Mouse (Mus musculus): Measurements from ENCODE around the gene Gcm2. TPM values are rescaled to one million over a fixed set of nuclear protein-coding genes. Genes with fewer than 3 reads are reported as not detected.

Gene Gcm2
- polyA plus RNA-seq, 1 experiment from 2014 or later: not detected

DNA sequence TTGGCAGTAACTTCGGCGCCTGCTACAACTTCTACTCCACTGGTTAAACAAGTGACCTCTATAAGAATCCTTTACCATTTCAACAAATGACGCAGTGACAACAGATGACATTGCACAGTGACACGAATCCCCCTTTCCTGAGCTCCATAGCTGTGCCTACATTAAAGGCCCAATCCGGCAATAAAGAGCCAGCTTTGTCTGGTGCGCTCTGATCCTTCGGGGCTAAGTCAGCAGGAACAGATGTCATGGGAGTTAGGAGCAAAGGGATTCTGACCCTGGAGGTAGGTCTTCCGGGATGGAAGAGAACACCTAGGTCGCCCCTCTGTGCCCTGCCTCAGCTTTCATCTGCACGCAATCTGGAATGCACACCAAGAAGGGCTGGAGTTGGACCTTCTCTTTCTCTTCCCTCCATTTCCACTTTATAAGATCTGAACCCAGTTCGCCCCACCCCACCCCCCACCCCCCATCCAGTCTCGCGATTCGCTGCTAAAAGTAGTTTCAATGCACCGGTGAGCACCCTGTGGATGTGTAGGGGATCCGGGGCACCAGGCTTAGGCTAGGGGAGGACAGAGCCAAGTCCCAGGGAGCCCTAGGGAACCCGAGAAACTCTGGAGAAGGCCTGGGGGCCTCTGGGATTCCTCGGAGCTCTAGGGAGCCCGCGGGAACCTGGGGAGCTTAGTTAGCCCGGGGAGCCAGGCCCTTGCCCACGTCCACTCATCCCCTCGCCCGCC, 32.0 kb downstream of the Gcm2 start:
- Histone ChIP-seq H3K27ac (no peak overlapping the region), H3K9ac (peak overlapping the region; percentile 60), H3K9me3 (no peaks in the 10 kb centered on the region), H3K4me3 (peak overlapping the region; percentile 56), H3K27me3 (peaks cover 40% of the 10 kb centered on the region), H3K36me3 (no peaks in the 10 kb centered on the region), H3K4me2 (peak overlapping the region; percentile 81), H3K4me1 (no peaks in the 10 kb centered on the region)
- ATAC-seq (ENCODE audit: insufficient number of reproducible peaks, insufficient read depth, low FRiP score, low TSS enrichment, low read depth): peak; percentile 34; the same call in 1 of the 2 replicates
- 5% methylated on average over 24 of the region's 24 CpGs for WGBS

DNA sequence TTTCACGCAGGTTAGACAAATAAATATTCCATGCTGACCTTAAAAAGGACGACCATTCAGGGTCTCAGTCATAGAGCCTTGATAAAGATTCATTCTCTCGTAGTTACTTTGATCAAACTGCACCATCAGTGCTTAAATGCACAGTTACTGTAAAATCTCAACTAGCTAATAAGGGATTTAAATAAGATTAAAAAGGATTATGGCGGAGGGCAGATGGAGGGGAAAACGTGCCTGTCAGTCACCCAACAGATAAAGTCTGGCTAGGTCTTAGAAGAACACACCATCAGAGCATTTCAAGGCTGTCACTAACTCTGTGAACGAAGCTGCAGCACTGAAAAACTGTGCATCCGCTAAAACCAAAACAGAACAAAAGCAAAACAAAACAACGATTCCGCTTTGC, 32.9 kb downstream of the Gcm2 start:
- H3K4me2 ChIP-seq: 0 out of 2 replicates have a peak overlapping the region, but pooled peaks have one; percentile 81
- no peak overlapping the region for H3K27ac ChIP-seq
- H3K4me1 ChIP-seq: no peaks in the 10 kb centered on the region
- 63% methylated on average over 9 of the region's 9 CpGs for WGBS
- H3K9ac ChIP-seq: no peak overlapping the region
- no peaks in the 10 kb centered on the region for H3K36me3 ChIP-seq
- no peak for ATAC-seq (ENCODE audit: insufficient number of reproducible peaks, insufficient read depth, low FRiP score, low TSS enrichment, low read depth)
- H3K9me3 ChIP-seq: no peaks in the 10 kb centered on the region
- H3K27me3 ChIP-seq: peaks cover 40% of the 10 kb centered on the region
- no peak overlapping the region for H3K4me3 ChIP-seq

DNA sequence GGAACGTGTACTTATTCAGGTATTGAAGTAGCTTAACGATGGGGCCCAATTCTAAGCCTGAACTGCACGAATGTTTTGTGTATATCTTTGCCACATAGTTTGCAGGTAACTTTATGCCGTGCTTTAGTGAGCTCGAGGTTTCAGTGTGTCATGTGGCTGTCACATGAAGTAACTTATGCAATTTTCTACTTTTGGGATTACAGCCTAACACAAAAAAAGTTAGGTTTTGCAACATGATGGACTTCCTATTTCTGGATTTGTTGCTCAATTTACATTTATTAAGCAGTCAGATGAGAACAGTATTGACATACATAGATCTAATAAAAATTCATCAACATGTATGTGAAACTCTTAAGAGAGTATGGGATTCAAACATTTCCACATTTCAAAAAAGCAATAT, 37.0 kb downstream of the Gcm2 start:
- WGBS: 77% methylated on average over 5 of the region's 5 CpGs
- H3K4me2 ChIP-seq: no peak overlapping the region
- no peak overlapping the region for H3K9ac ChIP-seq

DNA sequence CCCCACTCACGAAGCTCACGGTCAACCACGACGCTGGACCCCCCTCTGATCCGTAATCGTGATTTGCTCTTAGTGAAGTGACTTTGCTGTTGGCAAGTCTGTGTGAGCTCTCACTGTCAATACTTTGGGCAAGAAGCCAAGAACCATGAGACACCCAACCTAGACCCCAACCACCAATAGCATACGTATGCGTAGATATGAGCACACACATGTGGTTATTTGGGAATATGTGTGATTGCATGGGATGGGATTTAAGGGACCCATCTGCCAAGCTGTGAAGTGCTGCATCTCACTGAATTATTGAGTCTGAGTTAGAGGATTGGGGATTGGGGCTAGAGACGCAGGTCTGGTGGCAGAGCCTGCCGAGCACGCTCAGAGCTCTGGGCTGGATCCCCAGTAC, 39.2 kb downstream of the Gcm2 start:
- Histone ChIP-seq H3K27me3 (no peaks in the 10 kb centered on the region; the same call in 1 of the 2 replicates), H3K4me3 (no peak overlapping the region), H3K9me3 (no peaks in the 10 kb centered on the region), H3K27ac (no peak overlapping the region), H3K4me1 (no peaks in the 10 kb centered on the region), H3K4me2 (no peak overlapping the region), H3K36me3 (no peaks in the 10 kb centered on the region), H3K9ac (no peak overlapping the region)
- 89% methylated on average over 11 of the region's 11 CpGs for WGBS
- ATAC-seq (ENCODE audit: insufficient number of reproducible peaks, insufficient read depth, low FRiP score, low TSS enrichment, low read depth): no peak

More for the DNA sequence above, 37.0 kb downstream of the Gcm2 start:
- no peak overlapping the region for H3K27ac ChIP-seq
- H3K9me3 ChIP-seq: no peaks in the 10 kb centered on the region
- no peak overlapping the region for H3K4me3 ChIP-seq
- no peak for ATAC-seq (ENCODE audit: insufficient number of reproducible peaks, insufficient read depth, low FRiP score, low TSS enrichment, low read depth)
- no peaks in the 10 kb centered on the region for H3K36me3 ChIP-seq
- peaks cover 13% of the 10 kb centered on the region for H3K27me3 ChIP-seq
- H3K4me1 ChIP-seq: no peaks in the 10 kb centered on the region

DNA sequence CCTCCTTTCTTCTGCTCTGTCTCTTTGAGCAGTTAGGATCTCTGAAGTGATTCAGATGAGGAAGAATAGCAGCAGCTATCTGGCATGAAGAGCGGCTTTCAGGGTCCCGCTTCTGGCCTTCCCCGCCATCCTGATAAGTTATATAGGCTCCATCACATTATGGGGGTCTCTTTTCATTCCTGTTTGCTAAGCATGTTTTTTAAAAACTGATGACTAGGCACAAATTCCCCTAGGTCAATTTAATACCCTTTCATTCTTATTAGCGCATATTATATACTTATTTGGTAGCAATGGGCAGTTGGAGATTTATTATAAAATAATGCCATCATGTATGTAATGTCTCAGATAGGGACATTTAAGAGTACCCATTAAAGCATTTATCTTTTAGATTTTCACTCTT, 43.2 kb downstream of the Gcm2 start:
- 92% methylated on average over 4 of the region's 4 CpGs for WGBS

DNA sequence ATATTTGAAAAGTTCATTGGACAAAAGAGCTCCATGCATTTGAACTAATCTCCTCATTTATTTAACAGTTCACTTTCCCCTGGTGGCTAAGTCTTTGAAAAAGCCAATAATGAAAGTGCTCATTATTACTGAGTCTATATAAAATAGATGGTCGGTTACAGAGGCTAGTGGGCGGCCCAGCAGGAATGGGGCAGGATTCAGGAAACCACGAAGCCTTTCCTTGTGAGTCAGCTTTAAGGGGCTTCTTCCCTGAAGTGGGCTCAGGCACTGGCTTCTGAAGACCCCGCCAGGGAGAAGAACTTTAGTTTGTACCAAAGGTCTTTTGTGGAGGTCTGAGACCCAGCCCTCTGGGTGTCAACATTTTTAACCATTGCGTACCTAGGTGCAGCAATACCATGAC, 58.9 kb downstream of the Gcm2 start:
- Histone ChIP-seq H3K4me2 (no peak overlapping the region), H3K9me3 (no peaks in the 10 kb centered on the region), H3K4me1 (no peaks in the 10 kb centered on the region), H3K4me3 (no peak overlapping the region), H3K36me3 (no peaks in the 10 kb centered on the region), H3K9ac (no peak overlapping the region), H3K27me3 (no peaks in the 10 kb centered on the region), H3K27ac (no peak overlapping the region)
- 73% methylated on average over 5 of the region's 5 CpGs for WGBS
- no peak for ATAC-seq (ENCODE audit: insufficient number of reproducible peaks, insufficient read depth, low FRiP score, low TSS enrichment, low read depth)

More for the DNA sequence above, 43.2 kb downstream of the Gcm2 start:
- no peak overlapping the region for H3K9ac ChIP-seq
- no peaks in the 10 kb centered on the region for H3K27me3 ChIP-seq
- no peaks in the 10 kb centered on the region for H3K4me1 ChIP-seq
- no peak overlapping the region for H3K27ac ChIP-seq
- H3K9me3 ChIP-seq: no peaks in the 10 kb centered on the region
- ATAC-seq (ENCODE audit: insufficient number of reproducible peaks, insufficient read depth, low FRiP score, low TSS enrichment, low read depth): no peak
- no peak overlapping the region for H3K4me3 ChIP-seq
- H3K4me2 ChIP-seq: no peak overlapping the region
- no peaks in the 10 kb centered on the region for H3K36me3 ChIP-seq

Other genes starting within 250 kb of the Gcm2 start
- 56.3 and 56.6 TPM in 2 replicates for gene Pak1ip1, start 110.0 kb downstream of the Gcm2 start, polyA plus RNA-seq (2015; fragmentation: Nextera tagmentation; extraction: Ambion mirVana)
- 201 and 204 TPM in 2 replicates for gene Tmem14c, start 94.7 kb downstream of the Gcm2 start, polyA plus RNA-seq (2015; fragmentation: Nextera tagmentation; extraction: Ambion mirVana)
- gene Mak, start 31.3 kb downstream of the Gcm2 start, polyA plus RNA-seq (2015; fragmentation: Nextera tagmentation; extraction: Ambion mirVana): 0.66 and 0.91 TPM in 2 replicates
- 0.11 TPM in 1 of 2 replicates, not detected in the other for gene Sycp2l, start 3.3 kb upstream of the Gcm2 start, polyA plus RNA-seq (2015; fragmentation: Nextera tagmentation; extraction: Ambion mirVana)
- 8.3 and 9.0 TPM in 2 replicates for gene Elovl2, start 109.4 kb upstream of the Gcm2 start, polyA plus RNA-seq (2015; fragmentation: Nextera tagmentation; extraction: Ambion mirVana)
- gene Smim13, start 138.8 kb upstream of the Gcm2 start, polyA plus RNA-seq (2015; fragmentation: Nextera tagmentation; extraction: Ambion mirVana): 16.0 and 17.1 TPM in 2 replicates
- gene Gm17364, start 162.9 kb upstream of the Gcm2 start, polyA plus RNA-seq (2015; fragmentation: Nextera tagmentation; extraction: Ambion mirVana): not detected in 2 replicates